Mouse (Mus musculus): ENCODE data around the gene Fbxl20.
"Not testable (repeated sequence)": the region's sequence is repeated elsewhere in the genome, so short reads cannot be mapped to it uniquely, and the experiment has no call there.

- TF ChIP-seq CTCF (conservative IDR thresholded peaks at IDR 0.05; ENCODE audit: low read length); POU5F1 (IDR thresholded peaks at IDR 0.05; ENCODE audit: borderline replicate concordance, low read length): not testable (repeated sequence)
Measured at GRCm38 (mm10) chr11:98182149-98182548, 31.9 kb upstream of the Fbxl20 start.
